Mouse (Mus musculus) lung, adult 2 months (tissue): ENCODE data around the gene Grik2.
"Not testable (repeated sequence)": the region's sequence is repeated elsewhere in the genome, so short reads cannot be mapped to it uniquely, and the experiment has no call there.

Source experiments
- CTCF ChIP-seq: fragments of 200-500 bp; IDR thresholded peaks from 2 replicates; pipeline ENCODE4 v1.5.1; 2011; ENCODE audit warnings: mild to moderate bottlenecking, low read length, control low read depth; ENCODE audit not compliant: insufficient read depth
- POLR2A ChIP-seq: fragments of 200-500 bp; IDR thresholded peaks from 2 replicates; pipeline ENCODE4 v1.6.1; 2011; ENCODE audit warnings: low read depth, mild to moderate bottlenecking, control low read depth, low read length, borderline replicate concordance; ENCODE audit errors: extremely low read depth

DNA sequence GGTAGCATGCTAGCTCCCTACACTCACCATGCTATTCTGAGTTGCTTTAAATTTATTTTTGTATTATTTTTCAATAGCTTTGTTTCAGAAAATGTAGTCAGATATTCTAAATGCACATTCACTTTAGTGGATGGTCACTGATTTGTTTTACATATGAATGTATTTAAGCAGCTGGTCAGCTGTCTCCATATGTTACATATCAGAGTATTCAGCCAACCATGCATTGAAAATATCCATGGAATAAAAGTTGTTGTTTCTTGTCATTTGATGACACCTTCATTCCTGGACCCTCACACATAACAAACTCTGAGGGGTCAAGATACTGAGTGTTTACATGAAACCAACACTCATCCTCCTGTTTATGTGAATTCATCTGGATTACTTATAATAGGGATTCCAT, 551.7 kb downstream of the Grik2 start:
- not testable (repeated sequence) for TF ChIP-seq POLR2A, CTCF
